Mouse (Mus musculus) limb, embryonic 14.5 days (tissue): Measurements from ENCODE around the gene Tfrc. TPM values are rescaled to one million over a fixed set of nuclear protein-coding genes. Genes with fewer than 3 reads are reported as not detected.

Source experiments
- ATAC-seq: fragments of 200-750 bp; cut with Nextera tagmentation; 2 replicates; pipeline ENCODE4 v1.8.0; 2017; ENCODE audit warnings: low read depth, moderate number of reproducible peaks, moderate TSS enrichment; ENCODE audit not compliant: low FRiP score
- DNase-seq: peaks from one replicate; pipeline ENCODE4 v3.0.0-alpha.2; 2015; ENCODE audit warnings: low spot score
- H3K27ac ChIP-seq: fragments of 300-500 bp; sonication (generic); replicated peaks from 2 replicates; pipeline ENCODE4 v1.5.1; 2014; ENCODE audit warnings: low read depth, mild to moderate bottlenecking, low read length, moderate library complexity, mixed read lengths
- H3K27me3 ChIP-seq: fragments of 300-500 bp; sonication (generic); 2 replicates; pipeline ENCODE4 v1.6.1; 2014; ENCODE audit warnings: low read length, mixed read lengths; ENCODE audit not compliant: control insufficient read depth, insufficient read depth
- H3K36me3 ChIP-seq: fragments of 300-500 bp; sonication (generic); 2 replicates; pipeline ENCODE4 v1.6.1; 2014; ENCODE audit warnings: mild to moderate bottlenecking, low read length, moderate library complexity, mixed read lengths; ENCODE audit not compliant: control insufficient read depth, insufficient read depth
- H3K4me1 ChIP-seq: fragments of 300-500 bp; sonication (generic); 2 replicates; pipeline ENCODE4 v1.6.1; 2014; ENCODE audit warnings: antibody characterized with exemption, low read length, mixed read lengths; ENCODE audit not compliant: control insufficient read depth, insufficient read depth
- H3K4me2 ChIP-seq: fragments of 300-500 bp; sonication (generic); replicated peaks from 2 replicates; pipeline ENCODE4 v1.6.1; 2014; ENCODE audit warnings: low read depth, mild to moderate bottlenecking, low read length, moderate library complexity; ENCODE audit not compliant: severe bottlenecking
- H3K4me3 ChIP-seq: fragments of 300-500 bp; sonication (generic); replicated peaks from 2 replicates; pipeline ENCODE4 v1.5.1; 2014; ENCODE audit warnings: low read length
- H3K9ac ChIP-seq: fragments of 300-500 bp; sonication (generic); 2 replicates; pipeline ENCODE4 v1.6.1; 2014; ENCODE audit warnings: mild to moderate bottlenecking, low read depth, low read length, moderate library complexity; ENCODE audit not compliant: severe bottlenecking
- H3K9me3 ChIP-seq: fragments of 300-500 bp; sonication (generic); 2 replicates; pipeline ENCODE4 v1.6.1; 2016; ENCODE audit warnings: low read length; ENCODE audit not compliant: control insufficient read depth
- POLR2A ChIP-seq: fragments of 200-500 bp; IDR thresholded peaks from 2 replicates; pipeline ENCODE4 v1.8.0; 2012; ENCODE audit warnings: inconsistent platforms, mild to moderate bottlenecking, moderate library complexity, borderline replicate concordance; ENCODE audit not compliant: insufficient read depth, insufficient read length; ENCODE audit errors: extremely low read depth
- WGBS: fragments of 180-500 bp; shearing (Covaris S2); extraction: QIAGEN DNeasy Blood & Tissue Kit; methylation state at CpG from one replicate; pipeline ENCODE4 v1.1.7; 2014; 5-methylcytosine and 5-hydroxymethylcytosine counted together
- polyA plus RNA-seq, 2 experiments: library from polyadenylated mRNA; depleted of rRNA in 1 of 2; stranded (reverse) in 1 of 2; unstranded in 1 of 2; fragments of >200 nt; fragmentation: Nextera tagmentation in 1 of 2; extraction: Ambion mirVana in 1 of 2; gene quantifications; 2 replicates each; pipeline versions ENCODE4 v1.2.1 to v1.2.3; 2012 to 2014

The Tfrc gene
- polyA plus RNA-seq, 2 experiments = 33.6 to 33.8 TPM

GRCm38 (mm10) chr16:32672250-32672649 is 63.5 kb downstream of the Tfrc start:
- no peaks in the 10 kb centered on the region for H3K4me1 ChIP-seq
- no peaks in the 10 kb centered on the region for H3K27me3 ChIP-seq
- no peak overlapping the region for H3K27ac ChIP-seq
- TF ChIP-seq POLR2A = no peak
- no peak overlapping the region for H3K4me3 ChIP-seq
- no peak overlapping the region for H3K9ac ChIP-seq
- peaks cover 80% of the 10 kb centered on the region for H3K36me3 ChIP-seq
- 90% methylated on average over 7 of the region's 7 CpGs for WGBS
- no peak overlapping the region for H3K4me2 ChIP-seq
- DNase-seq (no peak), ATAC-seq (no peak)
- H3K9me3 ChIP-seq = no peaks in the 10 kb centered on the region

- H3K4me3 ChIP-seq = no peak overlapping the region
- no peak overlapping the region for H3K4me2 ChIP-seq
- ATAC-seq (no peak), DNase-seq (no peak)
- H3K36me3 ChIP-seq = peaks cover 84% of the 10 kb centered on the region
- TF ChIP-seq POLR2A = no peak
- H3K9me3 ChIP-seq = no peaks in the 10 kb centered on the region
- H3K4me1 ChIP-seq = no peaks in the 10 kb centered on the region
- WGBS = 79% methylated on average over 13 of the region's 13 CpGs
- no peak overlapping the region for H3K9ac ChIP-seq
- no peaks in the 10 kb centered on the region for H3K27me3 ChIP-seq
- no peak overlapping the region for H3K27ac ChIP-seq
Observed at GRCm38 (mm10) chr16:32672861-32673560, 64.3 kb downstream of the Tfrc start.

DNA sequence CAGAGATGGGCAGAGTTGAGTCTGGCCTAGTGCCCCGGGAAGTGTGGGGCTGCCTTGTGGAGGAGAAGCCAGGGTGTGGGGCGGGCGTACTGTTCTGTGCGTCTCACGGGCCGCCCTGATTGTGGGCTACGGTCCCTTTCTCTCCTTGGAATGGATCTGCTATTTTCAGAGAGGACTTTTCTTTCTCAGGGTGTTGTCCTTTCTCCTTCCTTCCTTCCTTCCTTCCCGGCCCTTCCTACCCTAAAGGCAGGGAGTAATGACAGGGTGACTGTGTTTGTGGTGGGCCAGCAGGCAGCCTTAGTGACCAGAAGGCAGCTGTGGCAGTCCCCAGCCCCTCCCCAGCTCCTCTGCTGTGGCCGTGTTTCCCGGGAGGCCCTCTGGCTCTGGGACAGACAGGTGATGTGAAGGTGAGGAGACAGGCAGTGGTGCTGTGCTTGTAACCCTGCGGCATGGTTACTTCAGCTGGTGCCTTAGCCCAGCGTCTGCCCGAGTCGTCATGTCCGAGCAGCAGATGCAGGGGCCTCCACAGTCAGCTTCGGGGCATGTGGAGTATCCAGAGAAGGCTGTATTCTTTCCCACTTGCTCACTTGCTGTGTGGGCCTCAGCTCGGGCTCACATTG is 65.5 kb downstream of the Tfrc start:
- TF ChIP-seq POLR2A = no peak
- WGBS = 86% methylated on average over 17 of the region's 17 CpGs

DNA sequence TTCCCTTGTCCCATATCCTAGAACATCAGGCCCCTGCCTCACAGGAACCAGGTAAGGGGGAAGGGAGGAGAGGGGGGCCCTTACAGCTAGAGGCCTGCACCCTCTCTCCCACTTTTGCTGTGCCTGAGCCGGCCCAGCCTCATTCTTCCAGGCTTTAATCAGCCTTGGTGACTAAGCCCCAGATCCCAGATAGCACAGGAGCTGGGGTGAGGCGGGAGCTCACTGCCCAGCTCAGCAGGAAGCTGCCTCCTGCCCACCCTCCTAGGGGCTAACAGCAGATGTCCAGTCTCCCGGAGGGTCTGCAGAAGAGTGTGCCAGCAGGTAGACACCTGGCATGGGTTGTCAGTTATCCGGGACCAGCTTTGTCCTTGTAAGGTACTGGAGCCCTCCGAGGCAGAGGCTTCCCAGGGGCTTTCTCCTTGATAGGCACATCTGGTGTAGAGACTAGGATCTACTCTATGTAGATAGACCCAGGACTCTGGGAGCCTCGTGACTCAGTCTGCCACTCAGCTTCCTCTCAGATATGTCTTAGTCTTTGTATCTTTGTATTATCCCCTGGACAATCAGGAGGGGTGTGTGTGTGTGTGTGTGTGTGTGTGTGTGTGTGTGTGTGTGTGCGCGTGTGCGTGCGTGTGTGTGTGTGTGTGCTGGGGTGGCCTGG is 68.5 kb downstream of the Tfrc start:
- DNase-seq (no peak), ATAC-seq (no peak)
- no peaks in the 10 kb centered on the region for H3K27me3 ChIP-seq
- no peak overlapping the region for H3K4me2 ChIP-seq
- WGBS = 71% methylated on average over 6 of the region's 10 CpGs
- no peaks in the 10 kb centered on the region for H3K4me1 ChIP-seq
- no peak overlapping the region for H3K9ac ChIP-seq
- peaks cover 93% of the 10 kb centered on the region for H3K36me3 ChIP-seq
- H3K4me3 ChIP-seq = no peak overlapping the region
- no peak for TF ChIP-seq POLR2A
- H3K27ac ChIP-seq = no peak overlapping the region
- H3K9me3 ChIP-seq = no peaks in the 10 kb centered on the region

More for the DNA sequence above, 65.5 kb downstream of the Tfrc start:
- H3K9me3 ChIP-seq = no peaks in the 10 kb centered on the region
- no peak for DNase-seq
- no peak for ATAC-seq
- no peak overlapping the region for H3K27ac ChIP-seq
- no peak overlapping the region for H3K9ac ChIP-seq
- H3K36me3 ChIP-seq = peaks cover 90% of the 10 kb centered on the region
- H3K27me3 ChIP-seq = no peaks in the 10 kb centered on the region
- H3K4me3 ChIP-seq = no peak overlapping the region
- no peak overlapping the region for H3K4me2 ChIP-seq
- H3K4me1 ChIP-seq = no peaks in the 10 kb centered on the region

- 80% methylated on average over 14 of the region's 14 CpGs for WGBS
- no peak for DNase-seq
- Histone ChIP-seq H3K9ac (no peak overlapping the region), H3K4me2 (no peak overlapping the region), H3K36me3 (peaks cover 93% of the 10 kb centered on the region), H3K4me1 (no peaks in the 10 kb centered on the region), H3K4me3 (no peak overlapping the region), H3K9me3 (no peaks in the 10 kb centered on the region), H3K27me3 (no peaks in the 10 kb centered on the region), H3K27ac (no peak overlapping the region)
- no peak for TF ChIP-seq POLR2A
- ATAC-seq = no peak
Observed at GRCm38 (mm10) chr16:32677903-32678302, 69.2 kb downstream of the Tfrc start.
